Mouse (Mus musculus) splenic B cell, adult 2 months (primary cell): Measurements from ENCODE around the gene Suclg1.

Experiments
- DNase-seq: peaks from one replicate; pipeline ENCODE4 v3.0.0-alpha.2; 2011; ENCODE audit warnings: low read depth, low spot score
- H3K27me3 ChIP-seq: 2 replicates; pipeline ENCODE4 v1.6.1; 2012; ENCODE audit warnings: mild to moderate bottlenecking, low read length, moderate library complexity, mixed read lengths; ENCODE audit not compliant: control insufficient read depth, poor library complexity, insufficient read depth, severe bottlenecking
- H3K36me3 ChIP-seq: 2 replicates; pipeline ENCODE4 v1.6.1; 2012; ENCODE audit warnings: mild to moderate bottlenecking, low read length, moderate library complexity, mixed read lengths; ENCODE audit not compliant: control insufficient read depth, poor library complexity, insufficient read depth, severe bottlenecking

The Suclg1 gene

DNA sequence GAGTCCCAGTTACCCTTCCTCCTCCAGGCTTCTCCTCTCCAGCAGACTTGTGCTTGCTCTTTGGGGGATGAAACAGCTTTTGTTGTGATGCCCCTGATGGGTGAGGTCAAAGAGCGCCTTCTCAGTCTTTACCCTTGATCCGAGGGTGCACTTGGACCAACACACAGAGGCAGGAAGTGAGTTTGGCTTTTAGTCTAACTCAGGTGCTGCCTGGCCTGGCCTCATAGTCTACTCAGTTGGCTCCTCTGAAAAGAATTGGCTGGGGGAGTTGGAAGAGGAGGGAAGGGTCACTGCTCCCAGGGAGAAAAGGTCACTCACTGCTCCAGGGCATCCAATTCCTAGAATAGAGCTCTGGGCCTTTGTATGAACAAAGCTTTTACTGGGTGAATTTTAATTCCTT, 16.6 kb downstream of the Suclg1 start:
- Histone ChIP-seq H3K36me3 (peaks cover 7% of the 10 kb centered on the region), H3K27me3 (no peaks in the 10 kb centered on the region)
- no peak for DNase-seq

DNA sequence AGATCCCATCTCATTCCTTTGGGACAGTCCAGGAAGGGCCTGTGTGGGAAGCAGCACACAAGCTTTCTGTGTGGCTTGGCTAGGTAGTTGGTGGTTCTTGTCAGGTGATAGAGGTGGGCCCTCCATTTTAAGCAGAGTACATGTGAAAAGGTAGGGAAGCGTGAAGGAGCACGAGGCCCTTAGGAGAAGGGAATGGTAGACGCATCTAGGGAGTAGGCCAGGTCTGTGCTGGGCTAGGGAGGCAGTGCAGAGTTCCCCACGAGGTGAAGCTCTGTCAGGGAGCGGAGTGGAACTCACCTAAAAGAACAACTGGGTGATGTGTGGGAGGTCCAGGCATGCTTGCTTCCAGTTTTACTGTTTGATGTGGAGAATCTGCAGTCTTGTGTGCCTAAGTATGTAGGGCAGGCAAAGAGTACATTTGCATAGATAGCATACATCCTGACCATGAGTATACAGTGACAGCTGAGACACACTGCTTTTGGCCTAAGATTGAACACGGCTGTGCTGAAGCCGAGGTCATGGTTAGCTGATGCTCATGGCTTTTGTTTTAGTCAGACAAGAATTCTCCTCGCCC, 19.6 kb downstream of the Suclg1 start:
- peaks cover 22% of the 10 kb centered on the region for H3K36me3 ChIP-seq
- no peak for DNase-seq
- H3K27me3 ChIP-seq: no peaks in the 10 kb centered on the region

DNA sequence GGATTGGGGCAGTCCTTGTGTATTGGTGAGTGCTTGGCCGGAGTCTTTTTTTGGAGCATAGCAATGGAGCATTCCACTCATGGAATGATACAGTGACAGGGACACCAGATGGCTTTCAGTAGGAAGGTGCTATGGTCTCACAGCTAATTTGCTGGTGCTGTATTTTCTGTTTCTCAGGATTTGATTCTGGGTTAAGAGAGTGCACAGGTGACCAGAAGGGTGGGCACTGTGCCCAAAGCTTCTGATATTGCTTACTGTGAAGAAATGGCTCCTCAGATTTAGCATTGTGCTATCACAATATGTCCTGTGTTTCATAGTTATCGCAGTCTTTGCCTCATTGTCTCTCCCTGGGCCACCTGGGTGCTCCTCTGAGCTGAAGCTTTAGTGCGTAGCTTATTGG, 21.2 kb downstream of the Suclg1 start:
- Histone ChIP-seq H3K27me3 (no peaks in the 10 kb centered on the region), H3K36me3 (peaks cover 22% of the 10 kb centered on the region)
- no peak for DNase-seq

DNA sequence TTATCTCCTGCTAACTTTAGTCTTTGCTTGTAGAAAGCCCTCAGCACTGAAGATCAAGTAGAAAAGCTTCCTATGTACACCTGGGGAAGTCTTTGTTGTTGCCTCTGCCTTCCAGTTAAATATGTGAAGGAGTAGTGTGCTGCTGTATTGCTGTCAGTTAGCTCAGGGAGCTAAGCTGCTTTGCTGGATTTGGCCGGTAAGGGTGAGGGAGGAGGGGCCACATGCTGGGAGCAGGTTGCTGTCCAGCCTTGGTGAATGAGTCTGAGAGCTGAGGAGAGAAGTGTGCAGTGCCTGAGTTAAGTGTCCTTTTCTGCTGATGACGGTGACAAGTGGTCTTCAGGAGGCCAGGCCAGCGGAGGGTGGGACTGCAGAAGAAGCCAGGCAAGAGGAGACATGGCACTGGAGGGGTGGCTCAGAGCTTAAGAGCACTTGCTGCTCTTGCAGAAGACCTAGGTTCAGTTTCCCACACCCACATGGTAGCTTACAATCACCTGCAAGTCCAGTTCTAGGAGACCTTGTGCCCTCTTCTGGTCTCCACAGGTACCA, 23.4 kb downstream of the Suclg1 start:
- no peak for DNase-seq
- no peaks in the 10 kb centered on the region for H3K27me3 ChIP-seq
- H3K36me3 ChIP-seq: peaks cover 18% of the 10 kb centered on the region

DNA sequence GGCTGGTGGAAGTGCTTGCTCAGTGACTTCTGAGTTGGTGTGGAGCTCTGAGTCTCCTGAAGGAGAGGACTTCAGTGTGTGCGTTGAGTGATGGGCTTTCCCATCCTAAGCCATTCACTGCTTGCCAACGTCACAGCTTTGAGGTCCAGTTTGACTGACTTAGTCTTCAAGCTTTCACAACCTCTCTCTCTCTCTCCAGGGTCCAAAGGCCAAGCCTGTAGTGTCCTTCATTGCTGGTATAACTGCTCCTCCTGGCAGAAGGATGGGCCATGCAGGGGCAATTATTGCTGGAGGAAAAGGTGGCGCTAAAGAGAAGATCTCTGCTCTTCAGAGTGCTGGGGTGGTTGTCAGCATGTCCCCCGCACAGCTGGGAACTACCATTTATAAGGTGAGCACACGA, 26.8 kb downstream of the Suclg1 start:
- Histone ChIP-seq H3K27me3 (no peaks in the 10 kb centered on the region), H3K36me3 (peaks cover 17% of the 10 kb centered on the region)
- DNase-seq: no peak

DNA sequence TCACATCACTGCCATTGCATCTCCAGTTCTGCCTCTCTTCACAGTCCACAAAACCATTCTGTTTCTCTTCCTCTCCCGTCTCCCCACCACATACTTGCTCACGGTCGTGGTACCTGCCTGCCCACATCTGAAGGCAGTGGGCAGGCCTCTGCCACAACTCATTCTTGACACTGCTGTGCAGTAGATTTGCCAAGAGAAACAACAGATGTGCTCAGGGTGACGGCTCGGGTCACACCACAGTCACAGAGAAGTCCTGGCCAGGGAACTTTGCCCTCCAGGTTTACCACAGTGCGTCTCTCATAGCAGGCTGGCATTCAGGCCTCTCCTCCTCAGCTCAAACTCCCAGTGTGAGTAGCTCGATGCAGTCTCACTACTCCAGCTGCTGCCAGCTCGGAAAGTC, 31.5 kb downstream of the Suclg1 start:
- no peak for DNase-seq
- H3K36me3 ChIP-seq: no peaks in the 10 kb centered on the region
- H3K27me3 ChIP-seq: no peaks in the 10 kb centered on the region

DNA sequence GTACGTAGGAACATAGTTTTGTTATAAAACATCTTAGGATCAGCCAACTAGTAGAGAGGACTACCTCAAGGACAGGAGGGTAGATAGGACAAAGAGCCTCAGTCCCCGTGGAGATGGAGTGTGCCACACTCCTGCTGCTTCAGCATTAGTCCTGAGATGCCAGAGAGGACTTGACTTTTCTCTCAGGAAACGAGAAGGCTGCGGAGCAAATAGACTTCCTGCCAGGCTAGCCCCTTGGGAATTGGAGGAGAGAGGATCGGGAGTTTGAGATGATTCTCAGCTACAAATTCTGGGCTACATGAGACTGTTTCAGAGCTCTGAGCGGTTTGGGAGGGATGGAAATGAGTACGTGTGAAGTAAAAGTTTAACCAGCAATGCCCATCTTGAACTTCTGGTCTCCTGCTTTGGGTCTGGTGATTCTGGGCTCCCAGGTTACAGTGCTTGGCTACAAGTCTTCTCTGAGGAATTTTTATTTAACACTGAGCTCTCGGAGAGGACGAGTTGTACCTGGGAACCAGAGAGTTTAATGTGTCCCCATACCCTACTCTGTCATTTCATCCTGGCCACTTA, 32.4 kb downstream of the Suclg1 start:
- Histone ChIP-seq H3K36me3 (no peaks in the 10 kb centered on the region), H3K27me3 (no peaks in the 10 kb centered on the region)
- DNase-seq: no peak

DNA sequence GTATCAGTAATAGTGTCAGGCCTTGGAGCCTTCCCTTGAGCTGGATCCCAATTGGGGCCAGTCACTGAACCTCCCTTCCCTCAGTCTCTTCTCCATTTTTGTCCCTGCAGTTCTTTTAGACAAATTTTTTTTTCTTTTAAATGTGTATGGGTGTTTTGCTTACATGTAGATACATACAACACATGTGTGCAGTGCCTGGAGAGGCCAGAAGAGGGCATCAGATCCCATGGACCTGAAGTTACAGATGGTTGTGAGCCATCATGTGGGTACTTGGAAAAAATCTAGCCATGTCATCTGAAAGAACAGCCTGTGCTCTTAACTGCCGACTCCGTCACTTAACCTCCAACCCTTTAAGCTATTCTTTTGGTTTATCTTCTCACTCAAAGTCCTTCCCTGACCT, 38.1 kb downstream of the Suclg1 start:
- no peaks in the 10 kb centered on the region for H3K36me3 ChIP-seq
- no peak for DNase-seq
- no peaks in the 10 kb centered on the region for H3K27me3 ChIP-seq

DNA sequence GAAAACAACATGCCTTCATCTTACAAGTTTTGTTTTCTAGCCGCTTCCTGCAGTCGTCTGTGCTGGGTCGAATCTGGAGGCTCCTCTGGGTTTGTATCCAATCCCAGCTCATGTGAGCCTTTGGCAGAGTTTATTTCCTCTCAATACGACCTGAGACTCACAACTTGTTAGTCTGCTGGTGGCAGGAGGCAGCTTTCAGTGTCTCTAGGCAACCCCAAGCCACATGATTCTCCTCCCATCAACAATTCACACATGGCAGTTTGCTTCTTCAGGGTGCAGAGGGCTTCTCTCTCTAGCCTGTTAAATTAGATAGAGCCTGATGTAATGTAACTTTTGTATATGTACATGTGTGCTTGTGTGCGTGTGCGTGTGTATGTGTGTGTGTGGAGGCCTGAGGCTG, 58.7 kb downstream of the Suclg1 start:
- H3K36me3 ChIP-seq: no peaks in the 10 kb centered on the region
- no peaks in the 10 kb centered on the region for H3K27me3 ChIP-seq
- DNase-seq: no peak

DNA sequence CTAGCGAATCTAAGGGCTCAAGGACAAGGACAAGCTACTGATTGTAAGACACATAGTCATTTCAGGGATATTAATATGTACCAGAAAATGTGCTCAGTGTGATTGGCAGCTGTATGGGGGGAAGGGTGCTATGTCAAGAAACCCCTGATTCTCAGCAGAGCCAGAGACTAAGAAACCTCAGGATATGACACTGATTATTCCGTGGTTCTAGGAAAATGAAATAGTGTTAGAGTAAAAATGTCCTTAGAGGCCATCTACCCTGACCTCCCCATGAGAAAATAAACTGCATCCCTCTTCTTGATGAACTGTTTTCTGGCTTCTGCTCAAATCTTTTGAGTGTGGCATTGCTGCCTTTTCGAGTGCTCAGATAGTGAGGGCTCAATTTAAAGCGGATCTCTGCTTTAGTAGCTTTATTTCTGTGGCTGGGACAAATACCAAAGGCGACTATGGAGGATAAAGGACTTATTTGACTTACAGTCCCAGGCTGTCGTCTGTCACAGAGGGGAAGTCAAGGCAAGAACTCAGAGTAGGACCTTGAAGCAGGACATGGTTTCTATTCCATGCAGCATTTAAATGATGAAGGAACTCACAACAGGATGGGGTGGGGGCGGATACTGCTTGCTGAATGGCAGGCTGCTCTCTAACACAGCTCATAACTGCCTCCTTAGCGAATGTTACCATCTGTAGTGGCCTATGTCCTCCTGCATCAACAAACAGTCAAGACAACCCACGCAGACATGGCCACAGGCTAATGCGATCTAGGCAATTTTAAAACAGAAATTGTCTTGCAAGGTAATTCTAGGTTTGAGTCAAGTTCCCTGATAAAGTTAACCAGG, 60.7 kb downstream of the Suclg1 start:
- Histone ChIP-seq H3K27me3 (no peaks in the 10 kb centered on the region), H3K36me3 (no peaks in the 10 kb centered on the region)
- DNase-seq: no peak

DNA sequence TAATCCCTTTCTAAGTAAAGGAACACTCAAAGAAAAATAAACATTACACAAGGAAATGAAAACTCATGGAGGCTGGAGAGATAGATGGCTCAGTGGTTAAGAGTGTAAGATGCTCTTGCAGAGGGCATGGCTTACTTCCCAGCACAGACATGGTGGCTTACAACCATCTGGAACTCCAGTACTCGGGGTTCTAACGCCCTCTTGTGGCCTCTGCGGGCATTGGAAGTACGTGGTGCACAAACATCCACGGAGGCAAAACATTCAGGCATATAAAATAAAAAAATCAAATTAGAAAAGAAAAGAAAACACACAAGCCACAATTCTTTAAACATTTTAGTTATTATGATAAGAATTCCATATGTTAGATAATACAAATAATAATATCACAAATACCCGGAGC, 63.2 kb downstream of the Suclg1 start:
- Histone ChIP-seq H3K27me3 (no peaks in the 10 kb centered on the region), H3K36me3 (no peaks in the 10 kb centered on the region)
- no peak for DNase-seq

DNA sequence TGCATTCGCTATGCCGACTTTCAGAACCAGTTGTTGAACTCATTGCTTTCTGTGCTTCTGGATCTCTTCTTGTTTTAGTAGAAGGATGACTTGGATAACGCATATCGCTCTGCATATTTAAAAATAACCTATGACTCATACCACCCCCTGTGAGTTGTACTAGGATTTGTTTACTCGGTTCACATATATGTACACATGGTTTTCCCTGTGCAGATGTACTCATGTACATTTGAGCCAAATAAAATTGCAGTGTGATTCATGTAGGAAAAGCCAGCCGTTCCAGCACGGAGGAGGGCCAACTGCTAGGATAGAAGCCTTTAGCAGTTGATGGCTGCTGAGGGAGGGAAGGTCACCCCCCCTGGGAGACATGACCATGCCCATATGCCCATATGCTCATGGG, 63.6 kb downstream of the Suclg1 start:
- Histone ChIP-seq H3K27me3 (no peaks in the 10 kb centered on the region), H3K36me3 (no peaks in the 10 kb centered on the region)
- no peak for DNase-seq

DNA sequence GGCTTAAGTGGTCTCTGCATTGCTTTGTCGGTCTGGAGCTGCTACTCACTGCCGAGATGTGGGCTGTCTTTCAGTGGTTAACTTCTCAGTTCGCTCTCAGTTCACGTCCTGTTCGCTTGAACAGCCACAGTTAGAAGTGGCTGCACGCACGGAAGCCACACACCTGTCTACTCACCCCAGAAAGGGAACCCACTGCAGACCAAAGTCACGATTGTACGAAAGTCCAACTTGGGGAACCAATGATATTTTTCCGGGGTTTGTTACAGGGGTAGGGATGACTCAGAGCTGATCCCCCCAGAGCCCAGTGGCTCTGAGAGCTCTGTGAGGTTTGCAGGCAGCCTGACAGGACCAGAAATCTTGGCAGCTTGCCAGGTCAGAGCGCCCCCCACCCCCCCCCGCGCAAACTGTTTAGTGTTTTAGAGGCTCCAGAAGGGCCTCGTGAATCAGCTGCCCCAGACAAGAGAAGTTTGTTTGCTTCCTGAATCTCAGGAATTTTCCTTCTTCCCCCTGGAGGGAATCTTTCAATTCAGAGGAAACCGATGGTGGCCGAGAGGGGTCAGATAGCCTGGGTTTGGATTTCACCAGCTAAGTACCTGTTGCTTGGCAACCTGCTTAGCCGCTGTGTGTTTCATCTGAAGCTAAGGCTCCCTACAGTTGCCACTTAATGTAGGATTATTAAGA, 66.9 kb downstream of the Suclg1 start:
- Histone ChIP-seq H3K36me3 (no peaks in the 10 kb centered on the region), H3K27me3 (no peaks in the 10 kb centered on the region)
- DNase-seq: peak; percentile 20

DNA sequence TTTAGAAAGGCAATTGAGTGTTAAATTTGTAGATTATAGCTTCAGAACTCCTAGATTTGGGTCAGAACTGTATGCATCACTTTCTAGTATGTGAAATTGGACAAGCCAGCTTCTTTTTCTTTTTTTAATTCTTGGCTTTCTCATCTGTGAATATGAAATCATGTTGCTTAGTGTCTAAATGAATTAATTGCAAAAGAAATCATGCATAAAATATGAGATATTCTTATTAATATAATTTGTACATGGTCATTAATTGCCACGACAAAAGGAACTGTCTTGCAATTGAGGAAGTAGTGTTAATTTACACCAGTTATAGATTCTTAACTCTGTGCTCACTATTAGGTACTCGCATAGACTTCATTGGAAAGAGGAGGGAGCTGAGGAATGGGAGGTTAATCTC, 74.1 kb downstream of the Suclg1 start:
- H3K36me3 ChIP-seq: no peaks in the 10 kb centered on the region
- no peak for DNase-seq
- H3K27me3 ChIP-seq: no peaks in the 10 kb centered on the region
